9 mouse cellular contexts compared by ENCODE assay signal in the genomic region with DNA sequence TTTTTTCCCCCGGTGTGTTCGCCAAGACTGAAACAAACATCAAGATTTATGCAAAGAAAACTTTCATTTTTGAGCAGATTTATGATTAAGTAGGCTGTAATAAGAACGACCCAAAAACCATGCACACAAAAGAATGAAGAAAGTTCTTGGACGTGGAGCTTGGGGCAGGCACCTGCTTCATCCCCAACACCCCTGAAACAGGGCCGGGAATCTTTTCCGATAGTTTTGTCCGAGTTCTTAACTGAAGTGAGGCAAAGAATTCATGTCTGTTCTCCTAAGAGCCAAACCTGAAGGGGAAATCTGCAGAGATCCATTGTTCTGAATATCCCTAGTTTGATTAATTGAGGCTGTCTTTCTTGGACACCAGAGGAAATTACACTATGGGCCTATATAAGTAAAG. TPM values are rescaled to one million over a fixed set of nuclear protein-coding genes. Genes with fewer than 3 reads are reported as not detected.
DNase-seq lines count a peak whose midpoint lies in the region; ATAC-seq and TF ChIP-seq lines count a peak whose summit lies in the region.
"Had no signal": no experiment of that assay in that cellular context is flagged by ENCODE, and none has a peak within 500 bp of the region (broad histone marks: within the 10 kb centered on the region; RNA-seq: fewer than 3 reads in every experiment).

No protein-coding gene starts in this region.

- no peaks in the 10 kb centered on the region for H3K9me3 ChIP-seq in heart, embryonic 12.5 days (replicated peaks)
- H3K9me3 ChIP-seq in G1E (replicated peaks): no peaks in the 10 kb centered on the region
- H3K9me3 ChIP-seq in hindbrain, embryonic 13.5 days: no peaks in the 10 kb centered on the region
- no peaks in the 10 kb centered on the region for H3K9me3 ChIP-seq in midbrain, embryonic 10.5 days (replicated peaks)

- WGBS in heart, embryonic 12.5 days: 69% methylated on average over 7 of the region's 7 CpGs
- 73% methylated on average over 7 of the region's 7 CpGs for WGBS in hindbrain, embryonic 13.5 days
- 79% methylated on average over 7 of the region's 7 CpGs for WGBS in midbrain, embryonic 10.5 days

- no peaks in the 10 kb centered on the region for H3K27me3 ChIP-seq in heart, embryonic 12.5 days (replicated peaks)
- no peaks in the 10 kb centered on the region for H3K27me3 ChIP-seq in G1E (ENCODE audit: insufficient read depth, low read length)
- no peaks in the 10 kb centered on the region for H3K27me3 ChIP-seq in hindbrain, embryonic 13.5 days
- H3K27me3 ChIP-seq in midbrain, embryonic 10.5 days (ENCODE audit: low read depth, poor library complexity, severe bottlenecking): no peaks in the 10 kb centered on the region

- H3K27ac ChIP-seq in heart, embryonic 12.5 days (ENCODE audit: poor library complexity, severe bottlenecking): peak overlapping the region; percentile 57; the same call in 1 of the 2 replicates
- 0 out of 2 replicates have a peak overlapping the region, but pooled peaks have one; percentile 44 for H3K27ac ChIP-seq in hindbrain, embryonic 13.5 days
- peak overlapping the region; percentile 99; the same call in 1 of the 2 replicates for H3K27ac ChIP-seq in midbrain, embryonic 10.5 days (replicated peaks)

- TF ChIP-seq CTCF in G1E (IDR thresholded peaks at IDR 0.05; ENCODE audit: low read depth, low read length): no peak

- H3K36me3 ChIP-seq in heart, embryonic 12.5 days: no peaks in the 10 kb centered on the region
- peaks cover 25% of the 10 kb centered on the region for H3K36me3 ChIP-seq in G1E (replicated peaks)
- no peaks in the 10 kb centered on the region for H3K36me3 ChIP-seq in hindbrain, embryonic 13.5 days
- H3K36me3 ChIP-seq in midbrain, embryonic 10.5 days: peaks cover 3% of the 10 kb centered on the region; the same call in 1 of the 2 replicates

- no peak for ATAC-seq in heart, embryonic 12.5 days (ENCODE audit: insufficient number of reproducible peaks, low FRiP score)
- no peak for ATAC-seq in G1E (ENCODE audit: extremely low read depth, insufficient number of reproducible peaks, low FRiP score, poor library complexity, severe bottlenecking)
- ATAC-seq in hindbrain, embryonic 13.5 days (ENCODE audit: low FRiP score): no peak

- no peak for DNase-seq in heart, adult 8-10 months (ENCODE audit: low spot score)
- DNase-seq in G1E (ENCODE audit: low spot score): no peak
- DNase-seq in midbrain, embryonic 10.5 days (ENCODE audit: low spot score): no peak
- no peak for DNase-seq in left cerebral cortex, adult 8-10 months (ENCODE audit: low spot score in 2 of 2)
- DNase-seq in cerebellum, adult 11-12 months: no peak
- DNase-seq in layer of hippocampus, postnatal 36 days: no peak

- 0 out of 2 replicates have a peak overlapping the region, but pooled peaks have one; percentile 31 for H3K9ac ChIP-seq in heart, embryonic 12.5 days
- H3K9ac ChIP-seq in hindbrain, embryonic 13.5 days: peak overlapping the region; percentile 90; the same call in 1 of the 2 replicates

- peaks cover 60% of the 10 kb centered on the region for H3K4me1 ChIP-seq in heart, embryonic 12.5 days (replicated peaks)
- H3K4me1 ChIP-seq in G1E (ENCODE audit: insufficient read depth, low read depth, low read length): peaks cover 21% of the 10 kb centered on the region
- peaks cover 24% of the 10 kb centered on the region for H3K4me1 ChIP-seq in hindbrain, embryonic 13.5 days (replicated peaks)
- H3K4me1 ChIP-seq in midbrain, embryonic 10.5 days: peaks cover 44% of the 10 kb centered on the region

- H3K4me3 ChIP-seq in heart, embryonic 12.5 days: peak overlapping the region; percentile 81
- H3K4me3 ChIP-seq in G1E (ENCODE audit: low read depth, low read length): peak overlapping the region; percentile 95; the same call in 1 of the 2 replicates
- H3K4me3 ChIP-seq in hindbrain, embryonic 13.5 days: peak overlapping the region; percentile 80
- peak overlapping the region; percentile 90 for H3K4me3 ChIP-seq in midbrain, embryonic 10.5 days

- peak overlapping the region; percentile 76 for H3K4me2 ChIP-seq in heart, embryonic 12.5 days
- peak overlapping the region; percentile 67 for H3K4me2 ChIP-seq in hindbrain, embryonic 13.5 days

RNA-seq across cellular contexts. Expression of gene Dcp1b, which starts 1.1 kb away (rescaled TPM):
- polyA plus RNA-seq in heart, embryonic 12.5 days (2016; fragmentation: Nextera tagmentation; extraction: Ambion mirVana): 6.3 TPM in 2 replicates
- 1 to 10 TPM; 2.2 to 3.6 (median 2.3) TPM for total RNA-seq in heart, adult 8-10 months (2022)
- total RNA-seq in G1E (2014; fragmentation: Nextera tagmentation): 18.2 and 22.5 TPM in 2 replicates
- 7.6 and 7.9 TPM in 2 replicates for total RNA-seq in G1E (2017)
- polyA plus RNA-seq in G1E (2012): 14.0 and 15.0 TPM in 2 replicates
- polyA plus RNA-seq in hindbrain, embryonic 13.5 days (2015; fragmentation: Nextera tagmentation; extraction: Ambion mirVana): 13.8 TPM in 2 replicates
- polyA plus RNA-seq in midbrain, embryonic 10.5 days (2016; fragmentation: Nextera tagmentation; extraction: Ambion mirVana): 10.5 and 13.8 TPM in 2 replicates
- 10 to 100 TPM; 19.3 to 24.5 (median 20.7) TPM for total RNA-seq in left cerebral cortex, adult 8-10 months (2022)
- total RNA-seq in layer of hippocampus, postnatal 36 days (2021): 10 to 100 TPM; 16.9 to 18.6 TPM

RNA-seq across cellular contexts. Expression of gene Cacna1c, which starts 20.1 kb away (rescaled TPM):
- 58.1 and 63.4 TPM in 2 replicates for polyA plus RNA-seq in heart, embryonic 12.5 days (2016; fragmentation: Nextera tagmentation; extraction: Ambion mirVana)
- 100 to 1,000 TPM; 227 to 263 (median 245) TPM for total RNA-seq in heart, adult 8-10 months (2022)
- not detected in 2 replicates for total RNA-seq in G1E (2014; fragmentation: Nextera tagmentation)
- 0.11 and 0.12 TPM in 2 replicates for total RNA-seq in G1E (2017)
- polyA plus RNA-seq in G1E (2012): not detected in 2 replicates
- 5.9 and 6.9 TPM in 2 replicates for polyA plus RNA-seq in hindbrain, embryonic 13.5 days (2015; fragmentation: Nextera tagmentation; extraction: Ambion mirVana)
- polyA plus RNA-seq in midbrain, embryonic 10.5 days (2016; fragmentation: Nextera tagmentation; extraction: Ambion mirVana): 1.4 and 1.5 TPM in 2 replicates
- total RNA-seq in left cerebral cortex, adult 8-10 months (2022): 10 to 100 TPM; 52.8 to 62.4 (median 55.1) TPM
- total RNA-seq in layer of hippocampus, postnatal 36 days (2021): 10 to 100 TPM; 78.0 to 92.9 TPM
- total RNA-seq: granulocyte monocyte progenitor cell, adult 5-6 weeks had no signal

Comparison
In these comparisons a context has a peak if more than half of its experiments do, and no peak if none do; other contexts are left out.
1. H3K27ac ChIP-seq: peak in every context shown above with its lines; median percentile 99 in midbrain, embryonic 10.5 days; 57 in heart, embryonic 12.5 days; 44 in hindbrain, embryonic 13.5 days.
2. RNA of gene Cacna1c, which starts 20.1 kb away (total RNA-seq): 227 to 263 TPM in heart, adult 8-10 months, 78.0 to 92.9 TPM in layer of hippocampus, postnatal 36 days and 52.8 to 62.4 TPM in left cerebral cortex, adult 8-10 months; 0.11 to 0.12 TPM in G1E; every median in the first group is over 10 times any median in the second.
3. Peak in every context shown above with its lines, with median percentiles within 50 percentile points of each other: H3K4me3 ChIP-seq.